Mouse (Mus musculus) kidney, postnatal 0 days (tissue): ENCODE results near the gene Ryr1. TPM values are rescaled to one million over a fixed set of nuclear protein-coding genes. Genes with fewer than 3 reads are reported as not detected.
A peak's percentile ranks its signal among the peaks of the same experiment; 100 is the strongest.

ENCODE experiments used
- ATAC-seq: fragments of 200-750 bp; cut with Nextera tagmentation; replicated peaks from 2 replicates; pipeline ENCODE4 v1.8.0; 2017; ENCODE audit warnings: low read depth, moderate number of reproducible peaks, moderate TSS enrichment, moderate library complexity; ENCODE audit not compliant: low FRiP score
- DNase-seq: peaks from one replicate; pipeline ENCODE4 v3.0.0-alpha.2; 2016; ENCODE audit warnings: low spot score
- H3K27ac ChIP-seq: fragments of 300-500 bp; sonication (generic); 2 replicates; pipeline ENCODE4 v1.5.1; 2014; ENCODE audit warnings: mild to moderate bottlenecking
- H3K27me3 ChIP-seq: fragments of 300-500 bp; sonication (generic); 2 replicates; pipeline ENCODE4 v1.6.1; 2014; ENCODE audit warnings: low read length, mixed read lengths; ENCODE audit not compliant: insufficient read depth
- H3K36me3 ChIP-seq: fragments of 300-500 bp; sonication (generic); 2 replicates; pipeline ENCODE4 v1.6.1; 2014; ENCODE audit warnings: low read length, mixed read lengths; ENCODE audit not compliant: insufficient read depth
- H3K4me1 ChIP-seq: fragments of 300-500 bp; sonication (generic); replicated peaks from 2 replicates; pipeline ENCODE4 v1.6.1; 2014; ENCODE audit warnings: antibody characterized with exemption, low read length, mixed read lengths; ENCODE audit not compliant: insufficient read depth
- H3K4me2 ChIP-seq: fragments of 300-500 bp; sonication (generic); 2 replicates; pipeline ENCODE4 v1.6.1; 2014; ENCODE audit warnings: mild to moderate bottlenecking, low read length, moderate library complexity, mixed read lengths
- H3K4me3 ChIP-seq: fragments of 300-500 bp; sonication (generic); replicated peaks from 2 replicates; pipeline ENCODE4 v1.5.1; 2014; ENCODE audit warnings: low read depth, low read length
- H3K9ac ChIP-seq: fragments of 300-500 bp; sonication (generic); 2 replicates; pipeline ENCODE4 v1.6.1; 2014; ENCODE audit warnings: low read depth, low read length
- H3K9me3 ChIP-seq: fragments of 300-500 bp; sonication (generic); replicated peaks from 2 replicates; pipeline ENCODE4 v1.6.1; 2016; ENCODE audit warnings: low read length, inconsistent platforms, mixed read lengths
- CTCF ChIP-seq: IDR thresholded peaks from 2 replicates; pipeline ENCODE4 v1.5.1; 2016; ENCODE audit warnings: antibody characterized with exemption, low read depth, mild to moderate bottlenecking, moderate library complexity
- WGBS: fragments of 180-500 bp; shearing (Covaris S2); extraction: QIAGEN DNeasy Blood & Tissue Kit; methylation state at CpG from one replicate; pipeline ENCODE4 v1.1.7; 2014; 5-methylcytosine and 5-hydroxymethylcytosine counted together
- microRNA counts: library from miRNA; unstranded; fragments of <30 nt; microRNA quantifications from one replicate; lab custom pipeline; 2015
- microRNA-seq: library from miRNA; unstranded; fragments of <30 nt; microRNA quantifications from one replicate; pipeline ENCODE4, GENCODE M21; 2016
- polyA plus RNA-seq: library from polyadenylated mRNA; unstranded; fragments of >200 nt; fragmentation: Nextera tagmentation; extraction: Ambion mirVana; gene quantifications from 2 replicates; pipeline ENCODE4 v1.2.1, GENCODE M21; 2015

Ryr1 gene
- polyA plus RNA-seq, 1 experiment from 2014 or later = 0.17 TPM

GRCm38 (mm10) chr7:28957997-28958725, 166.8 kb downstream of the Ryr1 start:
- WGBS = 63% methylated on average over 1 of the region's 1 CpGs
- Histone ChIP-seq H3K27ac (0 out of 2 replicates have a peak overlapping the region, but pooled peaks have one; percentile 31), H3K4me1 (peaks cover 49% of the 10 kb centered on the region), H3K4me3 (no peak overlapping the region), H3K4me2 (peak overlapping the region; percentile 91), H3K27me3 (no peaks in the 10 kb centered on the region), H3K9me3 (no peaks in the 10 kb centered on the region), H3K36me3 (no peaks in the 10 kb centered on the region), H3K9ac (no peak overlapping the region)
- no peak for TF ChIP-seq CTCF
- DNase-seq (no peak), ATAC-seq (no peak)

DNA sequence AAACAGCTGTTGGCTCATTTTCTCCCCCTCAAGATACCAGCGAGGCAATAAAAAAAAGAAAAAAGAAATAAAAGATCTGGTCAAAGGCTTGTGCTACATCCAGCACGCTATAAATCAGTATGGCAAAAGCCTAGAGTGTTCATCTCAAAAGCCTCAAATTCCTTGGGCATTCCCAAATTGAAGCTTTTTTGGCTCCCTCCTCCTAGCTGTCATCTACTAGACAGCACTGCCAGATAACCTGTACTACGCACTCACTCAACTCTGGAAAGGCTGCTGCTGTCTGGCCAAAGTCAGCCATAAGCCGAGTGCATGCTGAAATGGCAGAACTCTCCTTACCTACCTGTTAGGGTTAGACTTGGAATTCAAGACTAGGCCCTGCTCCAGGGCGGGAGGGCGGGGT, 167.7 kb downstream of the Ryr1 start:
- no peak for ATAC-seq
- no peaks in the 10 kb centered on the region for H3K9me3 ChIP-seq
- TF ChIP-seq CTCF = no peak
- no peak overlapping the region for H3K27ac ChIP-seq
- no peak overlapping the region for H3K9ac ChIP-seq
- H3K4me1 ChIP-seq = peaks cover 57% of the 10 kb centered on the region
- H3K4me2 ChIP-seq = no peak overlapping the region
- H3K36me3 ChIP-seq = no peaks in the 10 kb centered on the region
- 55% methylated on average over 6 of the region's 6 CpGs for WGBS
- DNase-seq = no peak
- no peak overlapping the region for H3K4me3 ChIP-seq
- no peaks in the 10 kb centered on the region for H3K27me3 ChIP-seq

DNA sequence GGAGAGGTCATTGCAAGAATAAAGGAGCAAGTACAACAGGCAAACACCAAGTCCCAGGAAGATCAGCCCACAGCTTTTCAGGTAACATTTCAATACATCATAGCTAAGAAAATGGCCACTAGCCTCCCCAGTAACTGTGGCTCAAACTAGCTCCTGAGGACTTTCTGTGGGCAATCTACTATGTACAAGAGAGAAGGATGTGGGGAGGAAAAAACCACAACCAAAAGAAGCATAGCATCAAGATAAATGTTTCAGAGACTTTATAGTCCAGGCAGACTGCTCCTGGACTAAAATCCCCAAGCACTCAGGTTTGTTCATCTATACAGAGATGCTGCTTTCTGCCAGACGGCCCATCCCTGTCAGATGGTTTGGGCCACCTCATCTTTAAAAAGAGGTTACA, 168.7 kb downstream of the Ryr1 start:
- no peak for DNase-seq
- H3K9ac ChIP-seq = no peak overlapping the region
- no peak for ATAC-seq
- H3K4me1 ChIP-seq = peaks cover 67% of the 10 kb centered on the region
- peak overlapping the region; percentile 13; the same call in 1 of the 2 replicates for H3K27ac ChIP-seq
- 77% methylated on average over 1 of the region's 1 CpGs for WGBS
- H3K4me2 ChIP-seq = no peak overlapping the region
- TF ChIP-seq CTCF = no peak
- no peaks in the 10 kb centered on the region for H3K9me3 ChIP-seq
- H3K36me3 ChIP-seq = 0 out of 2 replicates have a peak, but pooled peaks cover 2% of the 10 kb centered on the region
- no peaks in the 10 kb centered on the region for H3K27me3 ChIP-seq
- H3K4me3 ChIP-seq = no peak overlapping the region

DNA sequence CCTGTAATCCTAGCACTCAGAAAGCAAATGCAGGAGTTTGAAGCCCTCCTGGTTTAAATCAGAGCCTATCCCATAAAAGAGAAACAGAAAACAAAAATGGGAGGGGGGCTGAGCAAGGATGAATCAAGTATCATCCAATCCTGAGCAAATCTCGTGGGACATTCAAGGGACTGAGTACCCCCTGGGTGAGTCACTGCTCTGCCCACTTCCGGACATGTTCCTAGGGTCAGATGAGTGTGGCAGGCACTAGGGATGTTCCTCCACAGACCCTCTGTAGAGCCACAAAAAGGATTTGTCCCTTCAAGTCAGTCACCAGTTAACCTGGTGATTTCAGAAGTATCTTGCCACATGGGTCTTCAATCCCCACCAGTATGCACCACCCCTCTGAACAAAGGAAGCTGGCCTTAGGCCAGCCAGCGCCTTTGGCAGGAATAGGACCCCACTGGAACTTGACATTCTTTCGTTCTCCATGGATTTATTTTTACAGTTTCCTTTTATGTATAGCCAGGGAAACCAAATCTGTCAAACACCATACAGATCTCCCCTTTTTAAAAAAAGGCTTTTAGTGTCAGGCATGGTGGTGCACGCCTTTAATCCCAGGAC, 169.6 kb downstream of the Ryr1 start:
- ATAC-seq (no peak), DNase-seq (no peak)
- H3K9ac ChIP-seq = no peak overlapping the region
- 0 out of 2 replicates have a peak, but pooled peaks cover 2% of the 10 kb centered on the region for H3K36me3 ChIP-seq
- no peak overlapping the region for H3K4me3 ChIP-seq
- H3K9me3 ChIP-seq = no peaks in the 10 kb centered on the region
- peaks cover 76% of the 10 kb centered on the region for H3K4me1 ChIP-seq
- 40% methylated on average over 5 of the region's 5 CpGs for WGBS
- H3K4me2 ChIP-seq = no peak overlapping the region
- no peak for TF ChIP-seq CTCF
- H3K27ac ChIP-seq = peak overlapping the region; percentile 56
- no peaks in the 10 kb centered on the region for H3K27me3 ChIP-seq

DNA sequence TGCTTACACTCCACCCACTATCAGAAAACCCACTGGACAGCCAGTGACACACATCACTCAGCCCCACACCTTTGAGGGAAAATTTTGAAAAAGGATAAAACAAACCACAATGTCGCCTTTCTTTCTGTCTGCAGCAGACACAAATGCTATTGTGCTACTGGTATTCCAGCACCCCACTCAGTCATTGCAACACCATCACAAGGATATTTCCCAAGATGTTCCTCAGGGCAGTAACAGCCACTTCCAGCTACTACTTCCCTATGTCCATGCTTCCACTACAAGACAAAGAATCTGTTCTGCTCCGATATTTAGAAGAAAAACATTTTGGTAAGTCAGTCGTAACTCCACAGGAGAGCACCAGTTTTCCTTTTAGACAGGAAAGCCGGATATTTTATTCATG, 170.2 kb downstream of the Ryr1 start:
- H3K27me3 ChIP-seq = no peaks in the 10 kb centered on the region
- H3K36me3 ChIP-seq = 0 out of 2 replicates have a peak, but pooled peaks cover 2% of the 10 kb centered on the region
- no peak overlapping the region for H3K4me3 ChIP-seq
- no peak for TF ChIP-seq CTCF
- DNase-seq (no peak), ATAC-seq (no peak)
- H3K9ac ChIP-seq = no peak overlapping the region
- H3K9me3 ChIP-seq = no peaks in the 10 kb centered on the region
- H3K4me1 ChIP-seq = peaks cover 74% of the 10 kb centered on the region
- no peak overlapping the region for H3K4me2 ChIP-seq
- H3K27ac ChIP-seq = peak overlapping the region; percentile 56
- 74% methylated on average over 4 of the region's 4 CpGs for WGBS

- Histone ChIP-seq H3K9me3 (no peaks in the 10 kb centered on the region), H3K27ac (peak overlapping the region; percentile 77), H3K36me3 (0 out of 2 replicates have a peak, but pooled peaks cover 2% of the 10 kb centered on the region), H3K4me1 (peaks cover 74% of the 10 kb centered on the region), H3K27me3 (no peaks in the 10 kb centered on the region), H3K9ac (no peak overlapping the region), H3K4me2 (no peak overlapping the region), H3K4me3 (no peak overlapping the region)
- ATAC-seq = no peak; the same call in 1 of the 2 replicates
- DNase-seq = peak; percentile 60
- 9% methylated on average over 2 of the region's 2 CpGs for WGBS
- no peak for TF ChIP-seq CTCF
Measured at GRCm38 (mm10) chr7:28953476-28954376, 171.3 kb downstream of the Ryr1 start.

MicroRNA genes within 50 kb of the gene (microRNA counts, 519-probe panel; counts per million panel counts)
- microRNA mmu-miR-1963 (lab: Ali Mortazavi, UCI) = 330 counts per million, percentile 68 among the panel's probes with 10 or more counts

Small RNA genes within 50 kb of the gene (microRNA-seq; reads per million reads assigned to microRNA genes)
- not detected for gene Gm44408
- gene Mir1963 = not detected

Other genes starting within 250 kb of the Ryr1 start
- gene Capn12, start 243.8 kb downstream of the Ryr1 start, polyA plus RNA-seq = 0.34 and 0.47 TPM in 2 replicates
- gene Actn4, start 162.8 kb downstream of the Ryr1 start, polyA plus RNA-seq = 255 and 280 TPM in 2 replicates
- 467 and 479 TPM in 2 replicates for gene Eif3k, start 143.3 kb downstream of the Ryr1 start, polyA plus RNA-seq
- 7.6 and 9.5 TPM in 2 replicates for gene Map4k1, start 143.1 kb downstream of the Ryr1 start, polyA plus RNA-seq
- 0.49 and 1.2 TPM in 2 replicates for gene Rasgrp4, start 9.7 kb upstream of the Ryr1 start, polyA plus RNA-seq
- gene Fam98c, start 31.1 kb upstream of the Ryr1 start, polyA plus RNA-seq = 27.3 and 30.0 TPM in 2 replicates
- gene Ggn, start 45.0 kb upstream of the Ryr1 start, polyA plus RNA-seq = 0.70 and 0.71 TPM in 2 replicates
- 1.6 and 2.3 TPM in 2 replicates for gene Spred3, start 45.2 kb upstream of the Ryr1 start, polyA plus RNA-seq
- gene Psmd8, start 55.5 kb upstream of the Ryr1 start, polyA plus RNA-seq = 296 and 298 TPM in 2 replicates
- 0.51 and 0.53 TPM in 2 replicates for gene Catsperg1, start 88.9 kb upstream of the Ryr1 start, polyA plus RNA-seq
- 0.87 and 0.88 TPM in 2 replicates for gene Kcnk6, start 107.3 kb upstream of the Ryr1 start, polyA plus RNA-seq
- gene Yif1b, start 113.2 kb upstream of the Ryr1 start, polyA plus RNA-seq = 121 and 131 TPM in 2 replicates
- gene 2200002D01Rik, start 123.3 kb upstream of the Ryr1 start, polyA plus RNA-seq = 23.7 and 24.1 TPM in 2 replicates
- gene Spint2, start 156.7 kb upstream of the Ryr1 start, polyA plus RNA-seq = 460 and 496 TPM in 2 replicates
- 21.6 and 25.0 TPM in 2 replicates for gene Ppp1r14a, start 164.1 kb upstream of the Ryr1 start, polyA plus RNA-seq
- 0.70 and 0.72 TPM in 2 replicates for gene Dpf1, start 178.8 kb upstream of the Ryr1 start, polyA plus RNA-seq